Mouse (Mus musculus) embryo, embryonic 9.5 days (tissue): Measurements from ENCODE around the gene L3mbtl4.

ENCODE experiments used
- DNase-seq: peaks from one replicate; pipeline ENCODE4 v3.0.0-alpha.2; 2017; ENCODE audit errors: extremely low spot score

Gene L3mbtl4

GRCm38 (mm10) chr17:68273527-68273926 lies at the start of gene L3mbtl4:
Gene L3mbtl4 (plus strand): TSS chr17:68273797.
- peak; percentile 42 for DNase-seq

- no peak for DNase-seq
These were observed 43.1 kb upstream of the L3mbtl4 start for GRCm38 (mm10) chr17:68230484-68230883.

GRCm38 (mm10) chr17:68235380-68235779 lies 38.2 kb upstream of the L3mbtl4 start:
- no peak for DNase-seq

DNA sequence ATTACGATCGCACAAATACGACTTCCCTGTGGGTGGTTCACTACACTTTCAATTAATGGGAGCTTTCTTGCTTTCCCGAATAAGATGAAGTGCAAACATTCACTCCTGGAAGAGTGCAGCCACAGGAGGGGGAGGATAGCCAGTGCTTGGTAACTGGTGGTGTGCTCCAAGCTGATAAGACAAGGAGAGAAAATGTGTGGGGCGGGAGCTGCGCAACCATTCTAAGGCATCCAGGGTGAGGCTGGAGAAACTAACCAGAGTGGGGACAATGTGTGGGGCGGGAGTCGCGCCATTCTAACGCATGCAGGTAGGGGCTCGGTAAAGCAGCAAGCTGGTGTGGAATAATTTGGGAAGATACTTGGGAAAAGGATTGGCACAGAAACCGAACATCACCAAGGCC lies 36.6 kb upstream of the L3mbtl4 start:
- DNase-seq: no peak

- DNase-seq: no peak
These were observed 33.4 kb upstream of the L3mbtl4 start for GRCm38 (mm10) chr17:68240171-68240570.

DNA sequence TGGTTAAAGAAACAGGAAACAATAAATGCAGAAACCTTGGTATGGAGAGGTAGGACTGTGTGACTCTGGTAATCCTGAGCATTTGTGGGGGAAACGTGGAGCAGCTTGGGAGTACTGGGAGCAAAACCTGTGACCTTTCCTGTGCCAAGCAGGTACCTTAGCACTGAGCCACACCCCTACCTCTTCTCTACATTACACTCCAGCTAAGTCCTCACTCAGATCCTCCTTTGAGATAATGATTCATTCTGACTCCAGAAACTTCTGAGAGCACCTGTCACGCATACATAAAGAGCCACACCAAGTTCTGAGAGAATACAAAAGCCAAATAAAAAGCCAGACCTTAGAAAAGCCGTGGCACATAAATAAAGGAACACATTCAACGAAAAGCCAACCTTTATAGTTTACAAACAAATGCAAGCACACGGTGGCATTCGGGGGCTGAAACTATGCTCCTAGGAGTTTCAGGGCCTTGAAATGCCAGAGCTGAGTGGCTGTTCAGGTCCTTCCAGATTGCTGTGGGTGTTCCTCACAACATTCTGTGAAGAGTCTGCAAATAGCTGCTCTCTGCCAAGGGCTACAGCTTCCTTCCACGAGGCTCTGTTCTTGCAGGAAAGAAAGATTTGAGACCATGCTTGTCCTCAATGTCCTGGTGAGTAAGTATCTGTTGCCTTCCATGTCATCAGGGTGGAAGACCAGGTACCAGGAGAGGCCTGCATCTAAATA lies 8.6 kb upstream of the L3mbtl4 start:
- DNase-seq: no peak

DNA sequence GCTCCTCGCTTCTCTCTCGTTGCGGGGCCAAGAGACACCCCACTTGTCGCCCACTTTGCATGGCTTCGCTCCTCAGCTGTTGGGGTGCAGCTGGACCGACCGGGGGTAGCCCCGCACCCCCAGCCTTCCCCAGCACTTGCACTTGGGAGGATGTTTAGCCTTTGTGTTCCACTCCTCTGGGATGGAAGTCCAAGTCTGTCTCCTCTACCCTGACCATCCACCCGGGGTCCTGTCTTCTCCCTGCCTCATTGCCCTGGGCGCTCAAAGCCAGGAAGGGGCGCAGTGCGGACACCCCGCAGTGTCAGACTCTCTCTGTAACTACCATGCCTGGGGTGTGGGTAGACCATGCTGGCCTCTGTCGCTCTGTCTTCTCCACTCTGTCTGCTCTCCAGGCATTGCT lies 357 bp downstream of the L3mbtl4 start:
- no peak for DNase-seq

DNA sequence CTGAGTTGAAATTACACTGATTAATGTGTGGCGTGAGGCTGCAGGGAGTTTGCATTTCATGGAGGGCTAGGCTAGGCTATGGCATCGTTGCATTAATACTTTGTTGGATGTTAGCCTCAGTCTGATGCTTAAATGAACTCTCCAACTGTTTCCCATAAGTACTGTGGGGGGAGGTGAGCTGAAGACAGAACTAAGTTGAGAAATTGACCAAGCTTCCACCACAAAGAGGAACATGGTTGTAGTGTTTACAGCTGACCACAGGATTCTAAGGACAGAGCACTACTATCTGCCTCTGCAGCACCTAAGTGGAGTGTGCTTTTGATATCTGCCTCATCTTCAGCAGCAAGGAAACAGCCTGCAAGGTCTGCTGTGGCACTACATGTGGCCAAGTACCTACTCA lies 1.5 kb downstream of the L3mbtl4 start:
- DNase-seq: no peak

- DNase-seq: no peak
These were observed 7.3 kb downstream of the L3mbtl4 start for GRCm38 (mm10) chr17:68280915-68281314.

DNA sequence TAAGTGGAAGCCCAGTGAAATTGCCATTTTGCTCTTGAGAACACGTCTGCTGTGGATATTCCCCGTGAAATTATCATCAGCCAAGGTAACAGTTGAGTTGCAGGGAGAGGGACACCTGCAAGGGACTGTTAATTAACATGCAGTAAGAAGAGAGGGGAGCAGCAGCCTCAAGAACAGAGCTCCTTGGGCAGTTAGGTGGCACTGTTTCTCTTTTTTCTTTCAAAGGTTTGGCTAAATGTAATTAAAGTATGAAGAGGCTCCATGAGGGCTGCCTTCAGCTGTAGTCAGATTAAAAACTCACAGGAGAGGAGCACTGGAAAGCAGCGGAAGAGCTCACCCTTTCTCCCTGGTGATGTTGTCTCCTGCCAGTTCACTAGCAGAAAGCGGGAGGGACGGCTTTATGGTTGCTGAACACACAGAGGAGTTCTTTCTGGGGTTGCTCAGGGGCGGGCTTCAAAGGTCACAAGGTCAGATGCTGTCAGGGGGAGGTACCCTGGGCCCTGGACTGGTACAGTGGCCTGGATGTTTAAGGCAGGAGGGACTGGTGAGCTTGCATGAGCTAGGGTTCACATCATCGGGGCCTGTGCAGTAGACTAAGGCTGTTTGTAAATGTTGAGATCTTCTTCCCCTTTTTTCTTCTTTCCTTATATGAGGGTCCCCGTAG lies 11.7 kb downstream of the L3mbtl4 start:
- peak; percentile 47 for DNase-seq

DNA sequence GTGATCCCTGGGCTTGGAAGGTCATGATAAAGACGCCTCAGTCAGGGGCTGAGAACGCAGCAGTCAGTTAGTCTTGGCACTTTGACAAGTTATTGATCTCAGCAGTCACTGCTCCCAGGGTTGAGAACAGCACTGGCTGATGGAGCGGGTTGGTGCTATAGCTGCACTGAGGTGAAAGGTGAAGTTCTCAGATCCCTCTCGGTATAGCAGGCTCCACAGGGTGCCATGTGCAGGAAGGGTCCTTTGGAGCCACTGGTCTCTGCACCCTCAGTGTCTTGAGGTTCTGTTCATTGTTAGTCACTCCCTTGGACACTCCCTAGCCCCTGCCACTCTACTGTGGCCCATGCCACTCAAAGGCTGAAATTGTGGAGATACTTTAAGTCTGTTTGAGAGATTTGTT lies 14.5 kb downstream of the L3mbtl4 start:
- DNase-seq: no peak

GRCm38 (mm10) chr17:68288699-68289098 lies 15.1 kb downstream of the L3mbtl4 start:
- DNase-seq: no peak

- DNase-seq: no peak
These were observed 18.2 kb downstream of the L3mbtl4 start for GRCm38 (mm10) chr17:68291713-68292364.

DNA sequence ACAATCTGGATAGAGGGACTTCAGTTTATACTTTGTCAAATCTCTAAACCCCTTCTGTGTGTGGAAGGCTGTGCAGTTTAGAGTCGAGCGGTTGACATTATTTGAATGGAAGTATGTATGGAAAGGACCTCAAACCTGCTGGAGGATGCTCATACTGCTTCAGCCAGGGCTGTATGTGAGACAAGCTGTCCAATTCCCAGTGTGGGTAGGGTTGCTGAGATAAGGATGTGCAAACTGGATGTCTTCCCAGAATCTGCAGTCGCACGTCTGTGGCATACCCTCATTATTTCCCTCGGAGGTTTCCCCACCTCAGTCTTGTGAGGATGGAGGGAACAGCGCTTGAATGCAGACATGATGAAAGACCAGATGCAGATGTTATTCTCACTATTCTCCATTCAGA lies 34.8 kb downstream of the L3mbtl4 start:
- DNase-seq: no peak

- no peak for DNase-seq
These were observed 38.8 kb downstream of the L3mbtl4 start for GRCm38 (mm10) chr17:68312286-68312927.

GRCm38 (mm10) chr17:68320940-68321339 lies 47.3 kb downstream of the L3mbtl4 start:
- DNase-seq: no peak

DNA sequence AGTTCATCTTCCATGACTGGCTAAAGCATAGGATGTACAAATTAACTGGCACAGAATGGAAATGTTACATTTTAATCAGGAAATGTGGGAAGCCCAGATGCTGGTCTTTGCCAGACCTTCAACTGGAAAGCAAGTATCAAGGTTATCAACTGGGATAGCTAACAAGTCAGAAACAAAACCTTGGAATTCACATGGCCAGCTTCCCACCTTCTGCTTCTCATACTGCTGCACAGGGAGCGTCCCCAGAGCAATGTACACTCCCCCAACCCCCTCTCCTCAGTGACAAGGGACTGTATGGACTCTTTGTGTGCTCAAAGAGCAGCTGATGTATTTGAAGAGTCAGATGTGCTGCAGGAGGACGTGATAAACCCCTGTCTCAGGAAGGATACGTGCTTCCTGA lies 49.0 kb downstream of the L3mbtl4 start:
- DNase-seq: no peak

- no peak for DNase-seq
These were observed 58.6 kb downstream of the L3mbtl4 start for GRCm38 (mm10) chr17:68332225-68332624.

DNA sequence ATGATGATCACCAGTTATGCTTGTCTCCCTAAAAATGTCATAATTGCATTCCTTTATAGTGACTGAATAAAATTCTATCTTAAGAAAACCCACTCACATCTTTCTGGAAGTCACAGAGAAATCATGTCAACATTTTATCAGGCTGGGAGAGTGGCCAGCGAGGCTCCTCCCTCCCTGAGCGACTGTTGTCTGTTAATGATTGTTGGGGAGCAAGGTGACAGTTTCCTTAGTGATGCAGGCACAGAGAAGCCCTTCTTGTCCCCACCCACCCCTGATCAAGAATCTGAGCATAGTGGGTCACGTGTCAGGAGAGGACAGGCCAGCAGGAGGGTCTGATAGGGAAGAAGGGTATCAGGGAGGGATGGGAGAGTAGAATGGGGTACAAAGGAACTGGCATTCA lies 59.8 kb downstream of the L3mbtl4 start:
- no peak for DNase-seq

DNA sequence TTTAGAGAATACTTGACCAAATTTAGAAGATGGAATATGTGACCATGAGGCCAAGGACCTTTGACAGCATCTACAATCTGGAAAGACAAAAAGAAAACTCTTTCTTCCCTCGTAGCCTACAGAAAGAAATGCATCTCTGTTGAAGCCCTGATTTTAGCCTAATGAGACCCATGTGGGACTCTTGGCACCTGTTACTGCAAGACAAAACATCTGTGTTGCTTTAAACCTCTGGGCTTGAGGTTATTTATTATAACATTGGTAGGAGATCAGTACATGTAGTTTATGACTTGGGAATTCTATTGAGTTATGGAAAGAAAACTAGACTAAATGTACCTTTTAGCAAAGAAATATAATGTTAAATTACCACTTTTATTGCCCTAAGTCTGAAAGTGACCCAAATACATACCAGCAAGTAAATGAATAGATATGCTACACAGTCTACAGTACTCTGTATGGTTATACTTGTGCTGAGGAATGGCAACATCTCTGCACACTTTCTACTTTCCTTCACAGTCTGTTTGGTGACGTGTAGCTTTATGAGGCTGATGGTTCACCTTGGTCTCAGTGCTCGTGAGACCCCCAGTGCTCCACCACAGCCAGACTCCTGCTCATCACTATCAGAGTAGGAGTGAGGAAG lies 65.4 kb downstream of the L3mbtl4 start:
- DNase-seq: no peak

DNA sequence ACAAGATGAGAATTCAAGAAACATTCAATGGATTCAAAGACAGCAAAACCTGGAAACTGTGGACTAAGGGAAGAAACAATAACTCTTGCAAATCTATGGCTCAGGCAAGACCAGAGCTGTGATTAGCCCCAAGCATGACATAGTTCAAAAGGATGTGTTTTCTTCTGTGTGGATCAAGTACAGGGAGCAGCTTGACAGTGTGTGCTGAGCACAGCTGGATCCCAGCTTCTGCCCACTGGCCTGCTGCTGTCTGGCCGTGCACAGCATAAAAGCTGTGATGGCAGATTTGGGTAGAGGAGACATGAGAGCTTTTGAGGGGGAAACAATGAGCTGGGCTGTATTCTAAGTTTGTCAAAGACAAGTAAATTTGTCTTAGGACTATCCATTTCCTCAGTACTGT lies 84.1 kb downstream of the L3mbtl4 start:
- DNase-seq: no peak

- DNase-seq: no peak
These were observed 97.5 kb downstream of the L3mbtl4 start for GRCm38 (mm10) chr17:68371101-68371500.
